32 mouse cellular contexts compared by ENCODE assay signal in genomic region chr6:123208077-123208439, GRCm38 (mm10). TPM values are rescaled to one million over a fixed set of nuclear protein-coding genes. Genes with fewer than 3 reads are reported as not detected.
"Had no signal": no experiment of that assay in that cellular context is flagged by ENCODE, and none has a peak within 500 bp of the region (broad histone marks: within the 10 kb centered on the region; RNA-seq: fewer than 3 reads in every experiment).

No protein-coding gene starts in this region.

RNA-seq across cellular contexts. Expression of gene Clec4n, which starts 21.6 kb away (rescaled TPM):
- total RNA-seq: gastrocnemius, adult 2 months; gastrocnemius, postnatal 25 days; layer of hippocampus, adult 2 months; layer of hippocampus, postnatal 10 days; layer of hippocampus, postnatal 25 days; left cerebral cortex, adult 2 months; left cerebral cortex, postnatal 14 days; left cerebral cortex, postnatal 36 days had no signal

RNA-seq across cellular contexts. Expression of gene Clec4b2, which starts 35.4 kb away (rescaled TPM):
- total RNA-seq: gastrocnemius, adult 2 months; gastrocnemius, postnatal 10 days; gastrocnemius, postnatal 25 days; gastrocnemius, postnatal 4 days; heart, adult 18-20 months; heart, adult 8-10 months; heart, postnatal 10 days; heart, postnatal 25 days; heart, postnatal 4 days; layer of hippocampus, adult 2 months; layer of hippocampus, postnatal 10 days; layer of hippocampus, postnatal 25 days; left cerebral cortex, adult 2 months; left cerebral cortex, postnatal 14 days; left cerebral cortex, postnatal 36 days had no signal
- polyA plus RNA-seq: frontal cortex, adult 2 months; heart, embryonic 10.5 days; heart, embryonic 12.5 days; heart, embryonic 14.5 days; heart, embryonic 16.5 days; hindbrain, embryonic 10.5 days; hindbrain, embryonic 12.5 days; hindbrain, embryonic 14.5 days; hindbrain, embryonic 16.5 days; inflammation-experienced regulatory T-cells, adult 6 months; intestine, embryonic 15.5 days; intestine, postnatal 0 days; kidney, embryonic 14.5 days; kidney, embryonic 16.5 days; limb, embryonic 10.5 days; limb, embryonic 12.5 days; limb, embryonic 14.5 days had no signal

RNA-seq across cellular contexts. Expression of gene Clec4d, which starts 53.9 kb away (rescaled TPM):
- total RNA-seq: gastrocnemius, adult 2 months; gastrocnemius, postnatal 25 days; layer of hippocampus, adult 2 months; layer of hippocampus, postnatal 10 days; layer of hippocampus, postnatal 25 days; left cerebral cortex, adult 2 months; left cerebral cortex, postnatal 14 days; left cerebral cortex, postnatal 36 days had no signal
- polyA plus RNA-seq: heart, embryonic 10.5 days; heart, embryonic 12.5 days; heart, embryonic 14.5 days; hindbrain, embryonic 10.5 days; hindbrain, embryonic 12.5 days; hindbrain, embryonic 16.5 days; inflammation-experienced regulatory T-cells, adult 6 months; kidney, embryonic 14.5 days; kidney, embryonic 16.5 days; limb, embryonic 10.5 days; limb, embryonic 12.5 days had no signal
